Mouse (Mus musculus): ENCODE data around the gene Rmnd5a. TPM values are rescaled to one million over a fixed set of nuclear protein-coding genes. Genes with fewer than 3 reads are reported as not detected.

Rmnd5a gene
- polyA plus RNA-seq, 1 experiment from 2014 or later: 13.9 TPM

- Histone ChIP-seq H3K27ac (no peak overlapping the region), H3K9ac (no peak overlapping the region), H3K4me3 (replicated peaks) (no peak overlapping the region), H3K4me1 (replicated peaks) (no peaks in the 10 kb centered on the region), H3K27me3 (replicated peaks) (no peaks in the 10 kb centered on the region), H3K9me3 (no peaks in the 10 kb centered on the region), H3K36me3 (no peaks in the 10 kb centered on the region), H3K4me2 (replicated peaks) (no peak overlapping the region)
- no peak for ATAC-seq
- WGBS: 71% methylated on average over 5 of the region's 5 CpGs
Observed at GRCm38 (mm10) chr6:71360751-71361150, 79.7 kb downstream of the Rmnd5a start.

- no peaks in the 10 kb centered on the region for H3K27me3 ChIP-seq (replicated peaks)
- H3K4me3 ChIP-seq (replicated peaks): no peak overlapping the region
- H3K4me1 ChIP-seq (replicated peaks): no peaks in the 10 kb centered on the region
- no peaks in the 10 kb centered on the region for H3K9me3 ChIP-seq
- 79% methylated on average over 4 of the region's 4 CpGs for WGBS
- ATAC-seq: no peak
- no peaks in the 10 kb centered on the region for H3K36me3 ChIP-seq
- no peak overlapping the region for H3K9ac ChIP-seq
- H3K27ac ChIP-seq: no peak overlapping the region
- no peak overlapping the region for H3K4me2 ChIP-seq (replicated peaks)
Observed at GRCm38 (mm10) chr6:71360221-71360620, 80.2 kb downstream of the Rmnd5a start.

GRCm38 (mm10) chr6:71357493-71357892 lies 82.9 kb downstream of the Rmnd5a start:
- no peak for ATAC-seq
- WGBS: 85% methylated on average over 7 of the region's 7 CpGs

GRCm38 (mm10) chr6:71353722-71354121 lies 86.7 kb downstream of the Rmnd5a start:
- H3K9me3 ChIP-seq: no peaks in the 10 kb centered on the region
- H3K27ac ChIP-seq: no peak overlapping the region
- H3K4me3 ChIP-seq (replicated peaks): no peak overlapping the region
- no peaks in the 10 kb centered on the region for H3K36me3 ChIP-seq
- H3K27me3 ChIP-seq (replicated peaks): no peaks in the 10 kb centered on the region
- no peak overlapping the region for H3K4me2 ChIP-seq (replicated peaks)
- no peak overlapping the region for H3K9ac ChIP-seq
- no peaks in the 10 kb centered on the region for H3K4me1 ChIP-seq (replicated peaks)
- 78% methylated on average over 2 of the region's 2 CpGs for WGBS
- ATAC-seq: no peak

More at GRCm38 (mm10) chr6:71357493-71357892, 82.9 kb downstream of the Rmnd5a start:
- no peak overlapping the region for H3K9ac ChIP-seq
- no peaks in the 10 kb centered on the region for H3K36me3 ChIP-seq
- H3K27me3 ChIP-seq (replicated peaks): no peaks in the 10 kb centered on the region
- H3K9me3 ChIP-seq: no peaks in the 10 kb centered on the region
- H3K4me1 ChIP-seq (replicated peaks): no peaks in the 10 kb centered on the region
- H3K27ac ChIP-seq: no peak overlapping the region
- no peak overlapping the region for H3K4me3 ChIP-seq (replicated peaks)
- H3K4me2 ChIP-seq (replicated peaks): no peak overlapping the region

- Histone ChIP-seq H3K36me3 (no peaks in the 10 kb centered on the region), H3K9ac (no peak overlapping the region), H3K27me3 (replicated peaks) (no peaks in the 10 kb centered on the region), H3K4me2 (replicated peaks) (no peak overlapping the region), H3K4me1 (replicated peaks) (no peaks in the 10 kb centered on the region), H3K9me3 (no peaks in the 10 kb centered on the region), H3K27ac (no peak overlapping the region), H3K4me3 (replicated peaks) (no peak overlapping the region)
- no peak for ATAC-seq
- WGBS: 77% methylated on average over 10 of the region's 10 CpGs
Observed at GRCm38 (mm10) chr6:71352866-71353427, 87.5 kb downstream of the Rmnd5a start.

- H3K4me2 ChIP-seq (replicated peaks): no peak overlapping the region
- H3K36me3 ChIP-seq: no peaks in the 10 kb centered on the region
- ATAC-seq: no peak
- no peak overlapping the region for H3K4me3 ChIP-seq (replicated peaks)
- H3K27ac ChIP-seq: no peak overlapping the region
- WGBS: 90% methylated on average over 6 of the region's 6 CpGs
- H3K27me3 ChIP-seq (replicated peaks): no peaks in the 10 kb centered on the region
- no peaks in the 10 kb centered on the region for H3K4me1 ChIP-seq (replicated peaks)
- no peak overlapping the region for H3K9ac ChIP-seq
- no peaks in the 10 kb centered on the region for H3K9me3 ChIP-seq
Observed at GRCm38 (mm10) chr6:71352201-71352600, 88.2 kb downstream of the Rmnd5a start.

GRCm38 (mm10) chr6:71351201-71351600 lies 89.2 kb downstream of the Rmnd5a start:
- H3K9me3 ChIP-seq: no peaks in the 10 kb centered on the region
- no peak overlapping the region for H3K4me3 ChIP-seq (replicated peaks)
- no peak overlapping the region for H3K27ac ChIP-seq
- ATAC-seq: no peak
- no peaks in the 10 kb centered on the region for H3K27me3 ChIP-seq (replicated peaks)
- H3K4me1 ChIP-seq (replicated peaks): no peaks in the 10 kb centered on the region
- H3K9ac ChIP-seq: no peak overlapping the region
- H3K36me3 ChIP-seq: no peaks in the 10 kb centered on the region
- 91% methylated on average over 3 of the region's 3 CpGs for WGBS
- no peak overlapping the region for H3K4me2 ChIP-seq (replicated peaks)

- 94% methylated on average over 9 of the region's 9 CpGs for WGBS
- H3K4me2 ChIP-seq (replicated peaks): no peak overlapping the region
- no peak overlapping the region for H3K9ac ChIP-seq
- no peak overlapping the region for H3K4me3 ChIP-seq (replicated peaks)
- no peaks in the 10 kb centered on the region for H3K27me3 ChIP-seq (replicated peaks)
- no peaks in the 10 kb centered on the region for H3K9me3 ChIP-seq
- no peaks in the 10 kb centered on the region for H3K4me1 ChIP-seq (replicated peaks)
- no peak overlapping the region for H3K27ac ChIP-seq
- H3K36me3 ChIP-seq: no peaks in the 10 kb centered on the region
- ATAC-seq: no peak
Observed at GRCm38 (mm10) chr6:71348006-71348405, 92.4 kb downstream of the Rmnd5a start.

- no peaks in the 10 kb centered on the region for H3K4me1 ChIP-seq (replicated peaks)
- H3K27me3 ChIP-seq (replicated peaks): no peaks in the 10 kb centered on the region
- H3K9me3 ChIP-seq: no peaks in the 10 kb centered on the region
- H3K9ac ChIP-seq: no peak overlapping the region
- no peak for ATAC-seq
- no peak overlapping the region for H3K4me3 ChIP-seq (replicated peaks)
- WGBS: 84% methylated on average over 9 of the region's 9 CpGs
- no peak overlapping the region for H3K27ac ChIP-seq
- H3K4me2 ChIP-seq (replicated peaks): no peak overlapping the region
- no peaks in the 10 kb centered on the region for H3K36me3 ChIP-seq
Observed at GRCm38 (mm10) chr6:71341179-71341578, 99.3 kb downstream of the Rmnd5a start.

GRCm38 (mm10) chr6:71339351-71339750 lies 101.1 kb downstream of the Rmnd5a start:
- H3K9ac ChIP-seq: no peak overlapping the region
- no peak overlapping the region for H3K4me2 ChIP-seq (replicated peaks)
- no peaks in the 10 kb centered on the region for H3K9me3 ChIP-seq
- no peak for ATAC-seq
- 78% methylated on average over 4 of the region's 4 CpGs for WGBS
- no peak overlapping the region for H3K4me3 ChIP-seq (replicated peaks)
- H3K36me3 ChIP-seq: no peaks in the 10 kb centered on the region
- H3K4me1 ChIP-seq (replicated peaks): no peaks in the 10 kb centered on the region
- H3K27me3 ChIP-seq (replicated peaks): no peaks in the 10 kb centered on the region
- no peak overlapping the region for H3K27ac ChIP-seq

GRCm38 (mm10) chr6:71338941-71339340 lies 101.5 kb downstream of the Rmnd5a start:
- no peaks in the 10 kb centered on the region for H3K9me3 ChIP-seq
- no peaks in the 10 kb centered on the region for H3K4me1 ChIP-seq (replicated peaks)
- no peak for ATAC-seq
- H3K36me3 ChIP-seq: no peaks in the 10 kb centered on the region
- H3K27me3 ChIP-seq (replicated peaks): no peaks in the 10 kb centered on the region
- H3K9ac ChIP-seq: no peak overlapping the region
- no peak overlapping the region for H3K4me2 ChIP-seq (replicated peaks)
- WGBS: 80% methylated on average over 3 of the region's 3 CpGs
- H3K27ac ChIP-seq: no peak overlapping the region
- H3K4me3 ChIP-seq (replicated peaks): no peak overlapping the region
